Mouse (Mus musculus) heart, postnatal 25 days (tissue): Measurements from ENCODE around the gene Efna5. TPM values are rescaled to one million over a fixed set of nuclear protein-coding genes. Genes with fewer than 3 reads are reported as not detected.

Experiments
- DNase-seq: peaks from one replicate; pipeline ENCODE4 v3.0.0; 2022; ENCODE audit warnings: low spot score
- intact Hi-C: fragments of 180-260 bp; cut with DNase I; formaldehyde crosslinking; loops from one replicate; pipeline ENCODE4 v1.15.1; 2025
- total RNA-seq, 2 experiments: library from RNA; stranded (reverse); gene quantifications; 2 replicates each; pipeline ENCODE4 v1.2.3; 2021

Gene Efna5
- total RNA-seq, 2 experiments from 2014 or later: 21.0 to 23.0 TPM

GRCm38 (mm10) chr17:62722962-62723361 is 158.2 kb downstream of the Efna5 start:
- intact Hi-C loops: no loop called here

GRCm38 (mm10) chr17:62721595-62721994 is 159.5 kb downstream of the Efna5 start:
- intact Hi-C loops: no loop called here

More at GRCm38 (mm10) chr17:62722962-62723361, 158.2 kb downstream of the Efna5 start:
- DNase-seq: no peak

GRCm38 (mm10) chr17:62720740-62721450 is 160.2 kb downstream of the Efna5 start:
- intact Hi-C loops: no loop called here
- no peak for DNase-seq

More at GRCm38 (mm10) chr17:62721595-62721994, 159.5 kb downstream of the Efna5 start:
- DNase-seq: no peak

GRCm38 (mm10) chr17:62717426-62718131 is 163.5 kb downstream of the Efna5 start:
- intact Hi-C loops: no loop called here
- no peak for DNase-seq

- intact Hi-C loops: no loop called here
- DNase-seq: no peak
Measured at GRCm38 (mm10) chr17:62713455-62713854, 167.7 kb downstream of the Efna5 start.

GRCm38 (mm10) chr17:62706418-62706817 is 174.7 kb downstream of the Efna5 start:
- no peak for DNase-seq
- intact Hi-C loops: no loop called here

GRCm38 (mm10) chr17:62702020-62702814 is 178.9 kb downstream of the Efna5 start:
- no peak for DNase-seq
- intact Hi-C loops: no loop called here

- DNase-seq: no peak
- intact Hi-C loops: no loop called here
Measured at GRCm38 (mm10) chr17:62700791-62701602, 180.1 kb downstream of the Efna5 start.

- DNase-seq: no peak
- intact Hi-C loops: no loop called here
Measured at GRCm38 (mm10) chr17:62694958-62695437, 186.1 kb downstream of the Efna5 start.

- no peak for DNase-seq
- intact Hi-C loops: no loop called here
Measured at GRCm38 (mm10) chr17:62692242-62692641, 188.9 kb downstream of the Efna5 start.

GRCm38 (mm10) chr17:62691201-62691715 is 189.9 kb downstream of the Efna5 start:
- intact Hi-C loops: no loop called here
- DNase-seq: no peak

GRCm38 (mm10) chr17:62690256-62690655 is 190.9 kb downstream of the Efna5 start:
- DNase-seq: no peak
- intact Hi-C loops: no loop called here

GRCm38 (mm10) chr17:62689646-62690045 is 191.5 kb downstream of the Efna5 start:
- intact Hi-C loops: no loop called here
- no peak for DNase-seq

GRCm38 (mm10) chr17:62687369-62687768 is 193.7 kb downstream of the Efna5 start:
- intact Hi-C loops: no loop called here
- DNase-seq: peak; percentile 35

- intact Hi-C loops: no loop called here
- DNase-seq: no peak
Measured at GRCm38 (mm10) chr17:62685181-62685580, 195.9 kb downstream of the Efna5 start.

GRCm38 (mm10) chr17:62683142-62683541 is 198.0 kb downstream of the Efna5 start:
- no peak for DNase-seq
- intact Hi-C loops: loop anchor here (5.0 kb wide), 1 partner anchor 54 kb away; no protein-coding TSS in a partner anchor

GRCm38 (mm10) chr17:62681726-62682125 is 199.4 kb downstream of the Efna5 start:
- intact Hi-C loops: loop anchor here (5.0 kb wide), 1 partner anchor 56 kb away; no protein-coding TSS in a partner anchor
- DNase-seq: no peak

- intact Hi-C loops: loop anchor here (5.0 kb wide), 1 partner anchor 57 kb away; no protein-coding TSS in a partner anchor
Measured at GRCm38 (mm10) chr17:62680737-62681136, 200.4 kb downstream of the Efna5 start.

GRCm38 (mm10) chr17:62676832-62677231 is 204.3 kb downstream of the Efna5 start:
- no peak for DNase-seq
- intact Hi-C loops: no loop called here

More at GRCm38 (mm10) chr17:62680737-62681136, 200.4 kb downstream of the Efna5 start:
- no peak for DNase-seq
